Mouse (Mus musculus) hindbrain, postnatal 0 days (tissue): ENCODE measurements around the gene Snx22. TPM values are rescaled to one million over a fixed set of nuclear protein-coding genes. Genes with fewer than 3 reads are reported as not detected.

Source experiments
- ATAC-seq: fragments of 200-750 bp; cut with Nextera tagmentation; 2 replicates; pipeline ENCODE4 v1.8.0; 2017; ENCODE audit warnings: mild to moderate bottlenecking, moderate TSS enrichment, moderate library complexity
- DNase-seq: peaks from one replicate; pipeline ENCODE4 v3.0.0-alpha.2; 2015; ENCODE audit warnings: low spot score
- H3K27ac ChIP-seq: fragments of 300-500 bp; sonication (generic); 2 replicates; pipeline ENCODE4 v1.5.1; 2014; ENCODE audit warnings: mild to moderate bottlenecking
- H3K27me3 ChIP-seq: fragments of 300-500 bp; sonication (generic); 2 replicates; pipeline ENCODE4 v1.6.1; 2014; ENCODE audit warnings: low read length, mixed read lengths; ENCODE audit not compliant: insufficient read depth
- H3K36me3 ChIP-seq: fragments of 300-500 bp; sonication (generic); 2 replicates; pipeline ENCODE4 v1.6.1; 2014; ENCODE audit warnings: low read length, mixed read lengths; ENCODE audit not compliant: insufficient read depth
- H3K4me1 ChIP-seq: fragments of 300-500 bp; sonication (generic); 2 replicates; pipeline ENCODE4 v1.6.1; 2014; ENCODE audit warnings: antibody characterized with exemption, low read length, mixed read lengths; ENCODE audit not compliant: insufficient read depth
- H3K4me2 ChIP-seq: fragments of 300-500 bp; sonication (generic); 2 replicates; pipeline ENCODE4 v1.6.1; 2014; ENCODE audit warnings: low read depth, mild to moderate bottlenecking, low read length, moderate library complexity, mixed read lengths
- H3K4me3 ChIP-seq: fragments of 300-500 bp; sonication (generic); 2 replicates; pipeline ENCODE4 v1.5.1; 2014; ENCODE audit warnings: low read length
- H3K9ac ChIP-seq: fragments of 300-500 bp; sonication (generic); replicated peaks from 2 replicates; pipeline ENCODE4 v1.6.1; 2014; ENCODE audit warnings: mild to moderate bottlenecking, low read length, moderate library complexity, mixed read lengths
- H3K9me3 ChIP-seq: fragments of 300-500 bp; sonication (generic); 2 replicates; pipeline ENCODE4 v1.6.1; 2016; ENCODE audit warnings: low read length, mixed read lengths
- CTCF ChIP-seq: IDR thresholded peaks from 2 replicates; pipeline ENCODE4 v1.5.1; 2016; ENCODE audit warnings: antibody characterized with exemption, control low read depth, low read depth
- WGBS: fragments of 180-500 bp; shearing (Covaris S2); extraction: QIAGEN DNeasy Blood & Tissue Kit; methylation state at CpG from one replicate; pipeline ENCODE4 v1.1.7; 2014; 5-methylcytosine and 5-hydroxymethylcytosine counted together
- polyA plus RNA-seq: library from polyadenylated mRNA; unstranded; fragments of >200 nt; fragmentation: Nextera tagmentation; extraction: Ambion mirVana; gene quantifications from 2 replicates; pipeline ENCODE4 v1.2.1, GENCODE M21; 2015
- total RNA-seq: library from RNA; depleted of rRNA; stranded (reverse); fragments of >200 nt; gene quantifications from 2 replicates; pipeline ENCODE4 v1.2.3, GENCODE M21; 2014

The Snx22 gene
- total and polyA plus RNA-seq, 2 experiments from 2014 or later: 7.1 to 13.2 TPM

- Histone ChIP-seq H3K27me3 (no peaks in the 10 kb centered on the region), H3K9ac (no peak overlapping the region), H3K4me1 (peaks cover 17% of the 10 kb centered on the region), H3K27ac (no peak overlapping the region), H3K4me2 (no peak overlapping the region), H3K36me3 (peaks cover 41% of the 10 kb centered on the region), H3K9me3 (no peaks in the 10 kb centered on the region), H3K4me3 (no peak overlapping the region)
- TF ChIP-seq CTCF: no peak
- 97% methylated on average over 3 of the region's 3 CpGs for WGBS
- DNase-seq (no peak), ATAC-seq (no peak)
Observed at GRCm38 (mm10) chr9:66063446-66063845, 6.1 kb downstream of the Snx22 start.

DNA sequence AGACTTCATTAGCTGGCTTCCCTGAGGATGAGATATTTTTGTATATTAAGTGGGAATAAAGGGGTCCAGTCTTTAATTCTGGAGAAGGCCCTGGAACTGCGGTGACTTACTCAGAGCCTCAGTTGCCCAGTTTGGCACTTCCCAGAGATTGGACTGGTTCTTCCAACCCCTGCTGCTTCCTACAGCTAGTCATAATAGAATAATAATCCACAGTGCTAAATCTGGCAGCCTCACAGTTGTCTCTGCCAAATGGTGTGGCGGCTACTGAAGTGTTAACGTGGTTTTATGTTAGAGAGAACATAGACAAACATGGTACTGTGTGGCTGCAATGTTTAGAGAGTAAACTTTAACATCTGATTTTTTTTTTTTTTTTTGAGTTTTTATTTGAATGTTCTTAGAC, 7.9 kb downstream of the Snx22 start:
- no peak for TF ChIP-seq CTCF

GRCm38 (mm10) chr9:66060986-66061385, 8.5 kb downstream of the Snx22 start:
- TF ChIP-seq CTCF: no peak
- peak overlapping the region; percentile 90 for H3K4me2 ChIP-seq
- H3K4me1 ChIP-seq: peaks cover 17% of the 10 kb centered on the region
- WGBS: 22% methylated on average over 4 of the region's 4 CpGs
- DNase-seq (peak; percentile 38), ATAC-seq (no peak)
- peak overlapping the region; percentile 95 for H3K27ac ChIP-seq
- H3K9ac ChIP-seq: peak overlapping the region; percentile 91
- no peaks in the 10 kb centered on the region for H3K27me3 ChIP-seq
- H3K36me3 ChIP-seq: peaks cover 31% of the 10 kb centered on the region
- H3K4me3 ChIP-seq: peak overlapping the region; percentile 85
- H3K9me3 ChIP-seq: no peaks in the 10 kb centered on the region

More for the DNA sequence above, 7.9 kb downstream of the Snx22 start:
- Histone ChIP-seq H3K4me1 (peaks cover 17% of the 10 kb centered on the region), H3K27me3 (no peaks in the 10 kb centered on the region), H3K4me2 (peak overlapping the region; percentile 90), H3K36me3 (peaks cover 38% of the 10 kb centered on the region), H3K9ac (peak overlapping the region; percentile 91; the same call in 1 of the 2 replicates), H3K9me3 (no peaks in the 10 kb centered on the region), H3K27ac (peak overlapping the region; percentile 95), H3K4me3 (peak overlapping the region; percentile 85; the same call in 1 of the 2 replicates)
- peak; percentile 33 for DNase-seq
- no peak for ATAC-seq
- 46% methylated on average over 3 of the region's 3 CpGs for WGBS

DNA sequence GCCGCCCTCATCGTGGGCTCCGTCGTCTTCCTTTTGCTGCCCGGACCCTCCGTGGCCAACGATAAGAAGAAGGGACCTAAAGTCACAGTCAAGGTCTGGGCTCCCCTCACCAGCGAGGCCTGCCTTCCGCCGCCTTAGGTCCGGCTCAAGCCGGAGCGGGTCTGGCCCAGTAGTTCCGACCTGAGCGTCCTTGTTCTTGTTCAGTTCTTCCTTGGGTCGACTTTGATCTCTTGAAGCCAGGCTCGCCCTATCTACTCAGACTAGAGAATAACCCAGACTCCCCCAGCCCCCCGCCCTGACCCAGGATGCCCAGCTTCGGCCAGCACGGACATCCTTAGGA, 9.2 kb downstream of the Snx22 start:
- no peak for DNase-seq
- H3K9me3 ChIP-seq: no peaks in the 10 kb centered on the region
- peak overlapping the region; percentile 85 for H3K4me3 ChIP-seq
- peak overlapping the region; percentile 95 for H3K27ac ChIP-seq
- H3K9ac ChIP-seq: peak overlapping the region; percentile 91
- no peak for TF ChIP-seq CTCF
- H3K27me3 ChIP-seq: no peaks in the 10 kb centered on the region
- H3K4me1 ChIP-seq: peaks cover 17% of the 10 kb centered on the region
- peaks cover 25% of the 10 kb centered on the region for H3K36me3 ChIP-seq
- H3K4me2 ChIP-seq: peak overlapping the region; percentile 90
- peak; percentile 86 for ATAC-seq
- WGBS: 0% methylated on average over 19 of the region's 20 CpGs

DNA sequence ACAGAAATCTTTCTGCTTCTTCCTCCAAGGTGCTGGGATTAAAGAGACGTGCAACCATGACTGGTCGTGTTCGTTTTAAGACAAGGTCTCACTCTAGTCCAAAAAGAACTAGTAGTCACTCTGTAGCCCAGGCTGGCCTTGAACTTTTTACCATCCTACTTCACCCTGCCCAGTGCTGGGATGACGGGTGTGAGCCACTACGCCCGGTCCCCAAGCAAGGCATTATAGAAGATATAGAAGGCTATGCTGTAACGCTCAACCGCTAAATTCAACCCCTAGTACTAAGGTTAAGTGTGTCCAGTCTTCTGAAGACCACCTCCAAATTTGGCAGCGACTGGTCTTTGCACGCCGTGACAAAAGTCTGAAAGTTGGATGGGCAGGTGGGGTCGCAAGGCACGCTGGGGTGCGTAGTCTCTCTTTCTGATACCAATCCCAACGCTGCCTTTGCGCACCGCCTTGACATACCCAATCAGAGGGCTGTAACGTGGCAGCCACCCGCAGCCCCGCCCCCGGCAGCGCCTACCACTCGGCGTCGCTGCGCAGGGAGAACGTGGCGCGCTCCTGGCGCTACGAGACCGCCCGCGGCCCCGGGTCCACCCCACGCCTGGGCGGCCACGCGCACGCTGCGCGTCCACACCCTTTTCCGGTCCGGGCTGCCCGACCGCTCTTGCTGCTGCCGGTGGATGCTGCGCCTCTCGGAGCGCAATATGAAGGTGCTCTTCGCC, 9.8 kb downstream of the Snx22 start, which contains the start of gene Ppib:
Ppib (plus strand) TSS at position 640 of the 725 bp plus-strand sequence.
- Histone ChIP-seq H3K4me2 (peak within 1 kb of the TSS; percentile 90), H3K9me3 (no peaks in the 10 kb centered on the region), H3K36me3 (peaks cover 22% of the 10 kb centered on the region), H3K27ac (peak within 1 kb of the TSS; percentile 95), H3K27me3 (no peaks in the 10 kb centered on the region), H3K4me1 (peaks cover 17% of the 10 kb centered on the region), H3K4me3 (peak within 1 kb of the TSS; percentile 85), H3K9ac (peak within 1 kb of the TSS; percentile 91)
- peak; percentile 98 for DNase-seq
- peak; percentile 98 for ATAC-seq
- TF ChIP-seq CTCF: peak; percentile 18; the same call in 1 of the 2 replicates
- WGBS: 2% methylated on average over 50 of the region's 51 CpGs

DNA sequence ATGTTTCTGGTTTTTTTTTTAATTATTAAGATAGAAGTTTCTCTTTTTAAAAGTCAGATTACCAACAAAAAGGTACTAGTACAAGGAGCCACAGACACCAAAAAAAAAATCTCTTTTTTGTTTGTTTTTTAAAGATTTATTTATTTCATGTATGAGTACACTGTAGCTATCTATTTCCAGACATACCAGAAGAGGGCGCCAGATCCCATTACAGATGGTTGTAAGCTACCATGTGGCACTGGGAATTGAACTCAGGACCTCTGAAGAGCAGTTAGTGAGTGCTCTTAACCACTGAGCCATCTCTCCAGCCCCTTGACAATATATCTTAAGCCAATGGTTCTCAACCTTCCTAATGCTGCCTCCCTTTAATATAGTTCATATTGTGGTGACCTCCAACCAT, 15.9 kb downstream of the Snx22 start:
- Histone ChIP-seq H3K27ac (no peak overlapping the region), H3K9ac (no peak overlapping the region), H3K9me3 (no peaks in the 10 kb centered on the region; the same call in 1 of the 2 replicates), H3K4me2 (no peak overlapping the region), H3K36me3 (no peaks in the 10 kb centered on the region), H3K4me3 (no peak overlapping the region), H3K27me3 (no peaks in the 10 kb centered on the region), H3K4me1 (no peaks in the 10 kb centered on the region)
- TF ChIP-seq CTCF: no peak
- no peak for DNase-seq
- 45% methylated on average over 1 of the region's 1 CpGs for WGBS
- ATAC-seq: no peak

GRCm38 (mm10) chr9:66052731-66053130, 16.8 kb downstream of the Snx22 start:
- Histone ChIP-seq H3K27ac (no peak overlapping the region), H3K27me3 (no peaks in the 10 kb centered on the region), H3K36me3 (no peaks in the 10 kb centered on the region), H3K4me2 (no peak overlapping the region), H3K4me3 (no peak overlapping the region), H3K9me3 (no peaks in the 10 kb centered on the region; the same call in 1 of the 2 replicates), H3K9ac (no peak overlapping the region), H3K4me1 (no peaks in the 10 kb centered on the region)
- WGBS: 91% methylated on average over 1 of the region's 1 CpGs
- DNase-seq: no peak
- no peak for ATAC-seq
- TF ChIP-seq CTCF: no peak
